Mouse (Mus musculus) spleen, adult 2 months (tissue): ENCODE data around the gene Shb. TPM values are rescaled to one million over a fixed set of nuclear protein-coding genes. Genes with fewer than 3 reads are reported as not detected.
A peak's percentile ranks its signal among the peaks of the same experiment; 100 is the strongest.

ENCODE experiments used
- DNase-seq, 2 experiments: peaks; one replicate each; pipeline versions ENCODE4 v3.0.0 to v3.0.0-alpha.2; 2012 to 2021; ENCODE audit warnings: low spot score in 2 of 2, low read depth in 1 of 2
- H3K27ac ChIP-seq: fragments of 200-500 bp; 2 replicates; pipeline ENCODE4 v1.5.1; 2012; ENCODE audit warnings: low read length, inconsistent platforms; ENCODE audit not compliant: insufficient read depth
- H3K27me3 ChIP-seq: fragments of 200-500 bp; 2 replicates; pipeline ENCODE4 v1.6.1; 2012; ENCODE audit warnings: mild to moderate bottlenecking, moderate library complexity, low read length, inconsistent platforms; ENCODE audit not compliant: control insufficient read depth, insufficient read depth
- H3K36me3 ChIP-seq: fragments of 200-500 bp; 2 replicates; pipeline ENCODE4 v1.6.1; 2012; ENCODE audit warnings: mild to moderate bottlenecking, low read length, inconsistent platforms; ENCODE audit not compliant: control insufficient read depth, insufficient read depth
- H3K4me1 ChIP-seq: fragments of 200-500 bp; 2 replicates; pipeline ENCODE4 v1.6.1; 2011; ENCODE audit warnings: inconsistent platforms; ENCODE audit not compliant: control insufficient read depth, insufficient read depth, insufficient read length
- H3K4me3 ChIP-seq: fragments of 200-500 bp; 2 replicates; pipeline ENCODE4 v1.5.1; 2011; ENCODE audit warnings: mild to moderate bottlenecking, inconsistent platforms; ENCODE audit not compliant: insufficient read depth, insufficient read length; ENCODE audit errors: extremely low read depth
- CTCF ChIP-seq: fragments of 200-500 bp; IDR thresholded peaks from 2 replicates; pipeline ENCODE4 v1.5.1; 2011; ENCODE audit warnings: mild to moderate bottlenecking, inconsistent platforms; ENCODE audit not compliant: insufficient read depth, insufficient read length, insufficient replicate concordance; ENCODE audit errors: extremely low read depth
- POLR2A ChIP-seq: fragments of 200-500 bp; IDR thresholded peaks from 2 replicates; pipeline ENCODE4 v1.6.1; 2011; ENCODE audit warnings: low read depth, low read length, inconsistent platforms
- WGBS: fragments of 180-500 bp; shearing (Covaris S2); methylation state at CpG from one replicate; pipeline ENCODE4 v1.1.7; 2018; 5-methylcytosine and 5-hydroxymethylcytosine counted together
- polyA plus RNA-seq: library from polyadenylated mRNA; depleted of rRNA; stranded (reverse); fragments of >200 nt; gene quantifications from 2 replicates; pipeline ENCODE4 v1.2.3, GENCODE M21; 2012

Shb gene
- polyA plus RNA-seq, 1 experiment: 8.6 TPM

DNA sequence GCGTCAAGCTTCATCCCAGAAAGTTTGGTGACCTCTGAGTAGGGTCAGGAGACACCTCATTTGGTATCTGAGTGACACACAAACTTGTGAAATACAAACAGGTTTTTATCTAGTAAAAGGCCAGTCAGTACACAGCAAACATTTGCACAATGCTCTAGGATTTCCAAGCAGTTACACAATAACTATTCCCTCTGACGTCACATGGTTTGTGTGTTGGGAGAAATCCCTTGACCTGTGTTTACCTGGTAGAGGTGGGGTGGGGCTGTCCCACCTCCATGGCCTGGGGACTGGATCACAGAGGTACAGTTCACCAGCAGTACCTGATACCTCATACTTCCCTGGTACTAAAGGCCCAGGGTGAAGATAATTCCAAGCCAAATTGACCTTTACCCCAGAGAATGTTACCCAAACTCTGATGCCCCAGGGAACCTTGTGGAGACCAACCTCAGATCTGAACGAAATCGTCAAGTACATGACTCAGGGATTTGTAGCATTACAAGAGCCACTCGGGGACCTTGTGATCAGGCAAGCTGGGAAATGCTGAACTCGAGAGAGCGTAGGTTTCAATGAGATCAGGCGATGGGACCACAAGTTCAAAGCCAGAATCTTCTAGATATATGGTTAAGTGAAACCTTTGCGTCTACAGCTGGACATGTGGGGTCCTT lies 118.5 kb downstream of the Shb start:
- no peak overlapping the region for H3K27ac ChIP-seq
- no peak for DNase-seq
- H3K4me1 ChIP-seq: peaks cover 2% of the 10 kb centered on the region; the same call in 1 of the 2 replicates
- no peaks in the 10 kb centered on the region for H3K27me3 ChIP-seq
- H3K4me3 ChIP-seq: no peak overlapping the region
- WGBS: 77% methylated on average over 9 of the region's 9 CpGs
- no peaks in the 10 kb centered on the region for H3K36me3 ChIP-seq
- TF ChIP-seq CTCF (no peak), POLR2A (no peak)

DNA sequence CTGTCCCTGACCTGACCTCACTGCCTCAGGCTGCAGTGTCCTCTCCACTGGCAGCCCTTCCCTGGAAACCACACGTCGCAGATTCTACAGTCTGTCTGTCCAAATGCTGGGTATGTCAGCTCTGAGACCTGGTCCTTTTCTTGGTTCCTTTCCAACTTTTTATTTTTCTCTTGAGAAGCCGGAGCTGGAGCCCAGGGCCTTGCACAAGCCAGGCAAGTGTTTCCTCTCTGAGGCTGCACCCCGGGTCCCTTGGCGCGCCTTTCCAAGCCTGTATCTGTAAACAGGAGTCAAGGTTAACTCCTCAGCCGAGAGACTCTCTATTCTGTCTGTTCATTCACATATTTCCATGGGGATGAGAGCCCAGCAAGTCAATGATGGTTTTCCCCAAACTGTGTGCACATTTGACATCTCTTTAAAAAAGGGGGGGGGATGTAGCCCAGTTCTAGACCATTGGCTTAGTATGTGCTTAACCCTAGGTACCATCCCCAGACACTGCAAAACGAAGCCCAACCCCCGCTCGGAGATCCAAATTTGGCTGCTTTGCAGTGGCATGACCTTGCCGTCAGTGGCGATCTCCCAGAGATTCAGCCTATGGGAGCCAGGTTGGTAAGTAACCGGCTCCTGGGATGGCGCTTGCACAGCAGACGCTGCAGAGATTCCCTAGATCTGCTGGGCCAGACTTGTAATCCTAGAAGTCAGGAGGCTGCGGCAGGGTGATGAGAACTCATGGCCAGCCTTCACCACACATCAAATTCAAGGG lies 119.7 kb downstream of the Shb start:
- 93% methylated on average over 16 of the region's 16 CpGs for WGBS
- TF ChIP-seq POLR2A (no peak), CTCF (no peak)
- Histone ChIP-seq H3K27ac (no peak overlapping the region), H3K4me3 (no peak overlapping the region), H3K36me3 (no peaks in the 10 kb centered on the region), H3K4me1 (no peaks in the 10 kb centered on the region; the same call in 1 of the 2 replicates), H3K27me3 (no peaks in the 10 kb centered on the region)
- no peak for DNase-seq

DNA sequence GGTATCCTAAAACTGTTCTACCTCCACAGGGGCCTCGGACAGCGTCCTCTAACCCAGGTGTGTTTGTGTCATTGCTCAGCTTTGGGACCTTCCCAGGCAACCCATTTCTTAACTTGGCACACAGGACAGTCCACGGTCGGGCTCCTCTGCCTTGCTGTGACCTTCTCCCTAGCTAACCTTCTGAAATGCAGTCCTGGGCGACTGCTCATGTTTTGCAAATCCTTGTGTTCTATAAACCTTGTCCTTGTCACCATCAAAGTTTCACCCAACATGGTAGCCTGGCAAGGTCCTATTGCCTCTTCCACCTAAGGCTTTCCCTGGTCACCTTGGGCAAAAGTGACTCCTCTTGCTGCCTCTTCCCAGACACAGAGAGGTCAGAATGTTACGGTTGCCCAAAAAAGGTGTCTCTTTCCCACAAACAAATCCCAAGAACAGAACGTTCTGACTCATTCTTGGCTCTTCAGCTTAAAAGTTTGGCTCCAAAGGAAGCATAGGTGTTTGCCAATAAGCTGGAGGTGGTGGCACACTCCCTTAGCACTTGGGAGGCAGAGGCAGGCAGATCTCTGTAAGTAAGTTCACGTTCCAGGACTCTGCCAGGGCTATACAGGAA lies 121.0 kb downstream of the Shb start:
- 90% methylated on average over 8 of the region's 8 CpGs for WGBS
- no peak overlapping the region for H3K27ac ChIP-seq
- no peak for DNase-seq
- H3K36me3 ChIP-seq: no peaks in the 10 kb centered on the region
- no peak overlapping the region for H3K4me3 ChIP-seq
- no peaks in the 10 kb centered on the region; the same call in 1 of the 2 replicates for H3K4me1 ChIP-seq
- no peaks in the 10 kb centered on the region for H3K27me3 ChIP-seq
- TF ChIP-seq CTCF: no peak
- no peak for TF ChIP-seq POLR2A

- TF ChIP-seq CTCF: no peak
- peak; percentile 63 for TF ChIP-seq POLR2A
- Histone ChIP-seq H3K36me3 (no peaks in the 10 kb centered on the region), H3K4me3 (peak overlapping the region; percentile 94), H3K27me3 (no peaks in the 10 kb centered on the region), H3K27ac (peak overlapping the region; percentile 89), H3K4me1 (no peaks in the 10 kb centered on the region; the same call in 1 of the 2 replicates)
- DNase-seq: peak; percentile 87 to 88
- WGBS: under 1% methylated on average over 10 of the region's 10 CpGs
Observed at GRCm38 (mm10) chr4:45409270-45409669, 123.0 kb downstream of the Shb start.

DNA sequence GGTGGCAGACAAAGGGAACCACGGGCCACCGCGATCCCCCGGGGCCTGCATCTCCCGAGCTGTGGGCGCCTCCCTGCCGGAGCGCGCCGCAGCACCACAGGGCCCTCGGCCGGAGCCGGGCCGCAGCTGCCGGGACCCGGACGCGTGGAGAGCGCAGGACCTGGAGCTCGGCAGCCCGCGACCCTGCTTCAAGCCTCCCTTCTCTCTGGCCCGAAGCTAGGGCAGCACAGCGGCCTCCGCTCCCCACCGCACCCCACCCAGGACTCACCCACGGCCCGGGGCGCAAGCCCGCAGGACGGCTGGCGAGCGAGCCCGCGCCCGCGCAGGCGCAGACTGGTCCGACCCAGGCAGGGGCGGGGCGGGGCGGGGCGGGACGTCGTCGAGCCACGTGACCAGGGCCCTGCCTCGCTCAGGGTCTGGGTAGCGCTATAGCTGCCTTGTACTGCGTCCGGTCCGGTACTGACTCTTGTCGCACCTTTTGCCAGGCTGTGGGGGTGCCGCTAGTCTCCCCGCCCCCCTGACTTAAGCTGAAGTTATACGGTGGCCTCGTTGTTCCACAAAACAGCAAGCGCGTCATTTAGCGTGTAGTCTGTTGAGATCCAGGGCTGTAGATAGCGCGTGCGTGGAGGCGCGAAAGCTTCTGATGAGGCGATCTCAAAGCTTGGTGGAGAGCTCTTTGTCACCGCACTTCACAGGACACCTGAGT lies 123.7 kb downstream of the Shb start, which contains the start of gene Slc25a51:
Gene Slc25a51 (minus strand): TSS at position 340 of the 706 bp plus-strand sequence.
- TF ChIP-seq CTCF: no peak
- TF ChIP-seq POLR2A: peak; percentile 50
- no peaks in the 10 kb centered on the region for H3K27me3 ChIP-seq
- DNase-seq: peak; percentile 84 to 96
- WGBS: under 1% methylated on average over 62 of the region's 67 CpGs
- peak within 1 kb of the TSS; percentile 89 for H3K27ac ChIP-seq
- peak within 1 kb of the TSS; percentile 94 for H3K4me3 ChIP-seq
- H3K36me3 ChIP-seq: no peaks in the 10 kb centered on the region; the same call in 1 of the 2 replicates
- no peaks in the 10 kb centered on the region; the same call in 1 of the 2 replicates for H3K4me1 ChIP-seq

GRCm38 (mm10) chr4:45407703-45408334 lies 124.5 kb downstream of the Shb start:
- WGBS: under 1% methylated on average over 19 of the region's 19 CpGs
- H3K4me3 ChIP-seq: peak overlapping the region; percentile 94
- TF ChIP-seq CTCF (no peak), POLR2A (no peak)
- H3K27me3 ChIP-seq: no peaks in the 10 kb centered on the region
- peak overlapping the region; percentile 89; the same call in 1 of the 2 replicates for H3K27ac ChIP-seq
- no peaks in the 10 kb centered on the region; the same call in 1 of the 2 replicates for H3K4me1 ChIP-seq
- no peaks in the 10 kb centered on the region; the same call in 1 of the 2 replicates for H3K36me3 ChIP-seq
- DNase-seq: no peak
